Mouse (Mus musculus) forebrain, embryonic 12.5 days (tissue): ENCODE results near the gene Twf1. TPM values are rescaled to one million over a fixed set of nuclear protein-coding genes. Genes with fewer than 3 reads are reported as not detected.
A peak's percentile ranks its signal among the peaks of the same experiment; 100 is the strongest.

ENCODE experiments used
- ATAC-seq: fragments of 200-750 bp; cut with Nextera tagmentation; 2 replicates; pipeline ENCODE4 v1.8.0; 2017; ENCODE audit warnings: moderate TSS enrichment; ENCODE audit not compliant: low FRiP score
- H3K27ac ChIP-seq: fragments of 300-500 bp; sonication (generic); 2 replicates; pipeline ENCODE4 v1.5.1; 2016; ENCODE audit warnings: mild to moderate bottlenecking
- H3K27me3 ChIP-seq: fragments of 300-500 bp; sonication (generic); 2 replicates; pipeline ENCODE4 v1.6.1; 2016; ENCODE audit warnings: mild to moderate bottlenecking
- H3K36me3 ChIP-seq: fragments of 300-500 bp; sonication (generic); replicated peaks from 2 replicates; pipeline ENCODE4 v1.6.1; 2016; ENCODE audit warnings: mild to moderate bottlenecking
- H3K4me1 ChIP-seq: fragments of 300-500 bp; sonication (generic); 2 replicates; pipeline ENCODE4 v1.6.1; 2016
- H3K4me2 ChIP-seq: fragments of 300-500 bp; sonication (generic); 2 replicates; pipeline ENCODE4 v1.6.1; 2016; ENCODE audit warnings: mild to moderate bottlenecking, moderate library complexity
- H3K4me3 ChIP-seq: fragments of 300-500 bp; sonication (generic); replicated peaks from 2 replicates; pipeline ENCODE4 v1.5.1; 2016; ENCODE audit warnings: mild to moderate bottlenecking
- H3K9ac ChIP-seq: fragments of 300-500 bp; sonication (generic); 2 replicates; pipeline ENCODE4 v1.6.1; 2016; ENCODE audit warnings: mild to moderate bottlenecking
- H3K9me3 ChIP-seq: fragments of 300-500 bp; sonication (generic); 2 replicates; pipeline ENCODE4 v1.6.1; 2016
- WGBS: fragments of 180-500 bp; shearing (Covaris S2); methylation state at CpG from one replicate; pipeline ENCODE4 v1.1.7; 2016; 5-methylcytosine and 5-hydroxymethylcytosine counted together
- polyA plus RNA-seq: library from polyadenylated mRNA; unstranded; fragments of >200 nt; fragmentation: Nextera tagmentation; extraction: Ambion mirVana; gene quantifications from 2 replicates; pipeline ENCODE4 v1.2.1, GENCODE M21; 2016

Twf1 gene
- polyA plus RNA-seq, 1 experiment from 2014 or later: 101 TPM

DNA sequence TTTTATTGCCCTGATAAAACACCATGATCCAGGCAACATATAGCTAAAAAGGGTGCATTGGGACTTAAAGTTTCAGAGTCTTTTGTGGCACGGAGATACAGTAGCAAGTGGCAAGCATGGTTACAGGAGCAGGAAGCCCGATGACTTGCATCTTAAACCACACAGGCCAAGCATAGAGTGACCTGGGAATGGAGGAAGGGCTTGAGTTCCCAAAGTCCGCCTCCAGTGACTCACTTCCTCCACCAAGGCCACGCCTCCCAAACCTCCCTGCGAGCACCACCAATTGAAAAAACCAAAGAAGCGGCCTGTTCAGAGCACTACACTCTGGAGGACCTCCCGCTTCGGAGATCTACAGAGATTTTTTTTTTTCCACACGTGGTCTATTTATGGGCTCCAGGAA is 23.8 kb downstream of the Twf1 start:
- 90% methylated on average over 9 of the region's 9 CpGs for WGBS
- Histone ChIP-seq H3K27me3 (no peaks in the 10 kb centered on the region), H3K9me3 (no peaks in the 10 kb centered on the region), H3K9ac (no peak overlapping the region), H3K4me3 (no peak overlapping the region), H3K4me1 (no peaks in the 10 kb centered on the region), H3K27ac (no peak overlapping the region), H3K36me3 (no peaks in the 10 kb centered on the region), H3K4me2 (no peak overlapping the region)
- ATAC-seq: no peak

DNA sequence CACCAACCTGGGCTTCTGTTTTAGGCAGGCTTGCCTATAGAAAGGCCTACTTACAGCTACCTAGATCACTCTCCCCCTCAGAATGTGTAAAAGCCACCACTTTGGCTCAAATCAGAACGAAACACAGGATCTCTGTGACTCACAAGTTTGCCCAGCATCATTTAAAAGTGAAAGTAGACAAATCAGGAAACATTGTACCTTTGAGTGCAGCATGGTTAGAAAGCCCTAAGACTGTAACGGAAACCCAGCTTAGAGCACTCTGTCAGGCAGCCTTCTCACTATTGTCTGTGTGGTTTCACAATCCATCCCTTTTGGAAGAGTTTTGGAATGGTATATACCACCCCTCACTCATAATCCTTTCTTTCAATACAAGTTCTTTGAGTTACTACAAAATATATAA is 24.8 kb downstream of the Twf1 start:
- WGBS: 83% methylated on average over 2 of the region's 2 CpGs
- no peak for ATAC-seq
- H3K4me2 ChIP-seq: no peak overlapping the region
- H3K27me3 ChIP-seq: no peaks in the 10 kb centered on the region
- no peak overlapping the region for H3K9ac ChIP-seq
- no peaks in the 10 kb centered on the region for H3K4me1 ChIP-seq
- no peak overlapping the region for H3K4me3 ChIP-seq
- H3K36me3 ChIP-seq: no peaks in the 10 kb centered on the region
- no peak overlapping the region for H3K27ac ChIP-seq
- no peaks in the 10 kb centered on the region for H3K9me3 ChIP-seq

DNA sequence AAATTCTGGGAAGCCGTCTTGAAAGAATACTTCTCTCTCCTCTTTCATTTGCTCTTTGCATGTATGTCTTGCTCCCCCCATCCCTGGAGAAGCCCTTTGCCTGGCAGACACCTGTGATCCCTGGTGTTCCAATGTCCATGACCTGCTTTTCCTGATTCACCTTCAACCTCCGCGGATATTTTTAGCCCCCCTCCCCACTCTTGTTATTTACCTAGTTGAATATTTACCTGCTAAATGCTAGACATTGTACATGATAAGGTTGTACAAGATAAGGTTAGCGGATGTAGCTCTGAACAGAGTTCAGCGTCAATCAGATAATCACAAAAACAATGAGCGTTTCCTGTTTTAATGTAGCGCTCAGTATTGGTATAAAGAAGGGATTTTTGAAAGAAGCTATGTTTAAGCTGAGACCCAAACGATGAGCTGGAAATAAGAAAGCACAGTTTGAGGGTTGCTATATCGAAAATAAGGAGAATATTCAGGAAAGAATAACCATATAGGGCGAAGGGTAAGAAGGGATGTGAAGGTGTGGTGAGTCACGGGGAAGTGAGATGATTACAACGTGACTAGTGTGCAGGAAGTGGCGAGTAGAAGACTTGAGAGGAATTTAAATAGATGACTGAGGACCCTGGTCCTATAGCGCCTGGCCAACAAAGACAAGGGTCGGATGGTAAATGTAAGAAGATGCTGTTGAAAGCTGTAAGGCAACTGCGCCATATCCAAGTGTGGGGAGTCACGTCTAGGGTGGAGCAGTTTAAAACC is 30.6 kb downstream of the Twf1 start:
- Histone ChIP-seq H3K27ac (no peak overlapping the region), H3K9me3 (no peaks in the 10 kb centered on the region), H3K36me3 (no peaks in the 10 kb centered on the region), H3K4me3 (no peak overlapping the region), H3K4me2 (no peak overlapping the region), H3K9ac (no peak overlapping the region), H3K4me1 (no peaks in the 10 kb centered on the region), H3K27me3 (no peaks in the 10 kb centered on the region)
- 85% methylated on average over 17 of the region's 17 CpGs for WGBS
- ATAC-seq: no peak

DNA sequence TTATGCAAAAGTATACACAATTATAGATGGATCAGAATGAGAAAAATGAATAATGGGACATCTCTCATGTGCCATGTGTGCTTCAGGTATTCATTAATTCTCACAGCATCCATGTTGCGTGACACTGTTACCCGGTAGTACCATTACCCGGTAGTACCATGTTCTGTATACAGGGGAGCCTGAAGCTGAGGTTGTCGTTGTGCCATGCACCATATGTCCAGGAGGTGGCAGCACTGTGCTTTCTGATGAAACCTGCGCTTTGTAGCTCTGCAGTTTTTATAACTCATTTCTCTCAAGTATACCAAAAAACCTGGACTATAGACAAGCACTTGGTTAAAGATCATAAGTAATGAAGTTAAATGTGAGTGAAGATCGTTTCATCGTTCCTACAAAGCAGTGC is 32.2 kb downstream of the Twf1 start:
- no peak overlapping the region for H3K4me2 ChIP-seq
- 26% methylated on average over 7 of the region's 7 CpGs for WGBS
- no peaks in the 10 kb centered on the region for H3K27me3 ChIP-seq
- H3K9ac ChIP-seq: no peak overlapping the region
- H3K36me3 ChIP-seq: no peaks in the 10 kb centered on the region
- no peak overlapping the region for H3K4me3 ChIP-seq
- no peaks in the 10 kb centered on the region for H3K4me1 ChIP-seq
- ATAC-seq: peak; percentile 68
- H3K27ac ChIP-seq: no peak overlapping the region
- no peaks in the 10 kb centered on the region for H3K9me3 ChIP-seq

DNA sequence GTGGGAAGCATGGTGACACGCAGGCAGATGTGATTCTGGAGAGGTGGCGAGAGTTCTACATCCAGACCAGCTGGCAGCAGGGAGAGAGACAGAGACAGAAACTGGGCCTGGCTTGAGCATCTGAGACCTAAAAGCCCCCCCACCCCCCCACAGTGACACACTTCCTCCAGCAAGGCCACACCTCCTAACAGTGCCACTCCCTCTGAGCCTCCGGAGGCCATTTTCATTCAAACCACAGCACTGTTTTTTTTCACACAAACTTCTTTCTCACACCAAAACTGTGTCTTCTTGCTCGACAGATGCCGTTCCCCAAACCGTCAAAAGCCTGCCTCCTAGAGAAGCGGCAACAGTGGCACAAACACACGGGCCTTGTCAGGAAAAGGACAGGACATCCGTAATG is 36.2 kb downstream of the Twf1 start:
- no peak overlapping the region for H3K4me3 ChIP-seq
- 91% methylated on average over 9 of the region's 9 CpGs for WGBS

DNA sequence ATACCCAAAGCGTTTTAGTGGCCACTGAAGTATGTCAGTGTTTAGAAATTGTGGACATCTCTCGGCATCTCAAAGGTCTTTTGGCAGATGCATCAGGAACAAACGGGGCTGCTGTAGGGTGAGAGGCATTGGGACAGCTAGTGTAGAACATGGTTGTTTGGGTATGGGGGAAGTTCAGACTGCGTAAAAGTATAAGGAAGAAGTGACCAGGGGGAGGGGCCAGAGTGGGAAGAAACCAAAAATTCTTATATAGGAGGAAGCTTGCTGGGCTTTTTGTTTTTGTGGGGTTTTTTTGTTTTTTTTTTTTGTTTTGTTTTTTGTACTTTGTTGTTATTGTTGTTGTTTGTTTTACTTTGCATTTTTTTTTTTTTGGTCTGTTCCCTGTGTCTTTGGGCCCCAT is 44.8 kb downstream of the Twf1 start:
- 85% methylated on average over 4 of the region's 4 CpGs for WGBS
- Histone ChIP-seq H3K27me3 (no peaks in the 10 kb centered on the region), H3K9ac (no peak overlapping the region), H3K36me3 (no peaks in the 10 kb centered on the region), H3K4me3 (no peak overlapping the region), H3K4me2 (no peak overlapping the region), H3K27ac (no peak overlapping the region), H3K4me1 (peaks cover 5% of the 10 kb centered on the region; the same call in 1 of the 2 replicates), H3K9me3 (no peaks in the 10 kb centered on the region)
- no peak for ATAC-seq

More for the DNA sequence above, 36.2 kb downstream of the Twf1 start:
- Histone ChIP-seq H3K9me3 (no peaks in the 10 kb centered on the region), H3K36me3 (no peaks in the 10 kb centered on the region), H3K27ac (no peak overlapping the region), H3K4me2 (no peak overlapping the region), H3K27me3 (no peaks in the 10 kb centered on the region), H3K4me1 (no peaks in the 10 kb centered on the region), H3K9ac (no peak overlapping the region)
- no peak for ATAC-seq

DNA sequence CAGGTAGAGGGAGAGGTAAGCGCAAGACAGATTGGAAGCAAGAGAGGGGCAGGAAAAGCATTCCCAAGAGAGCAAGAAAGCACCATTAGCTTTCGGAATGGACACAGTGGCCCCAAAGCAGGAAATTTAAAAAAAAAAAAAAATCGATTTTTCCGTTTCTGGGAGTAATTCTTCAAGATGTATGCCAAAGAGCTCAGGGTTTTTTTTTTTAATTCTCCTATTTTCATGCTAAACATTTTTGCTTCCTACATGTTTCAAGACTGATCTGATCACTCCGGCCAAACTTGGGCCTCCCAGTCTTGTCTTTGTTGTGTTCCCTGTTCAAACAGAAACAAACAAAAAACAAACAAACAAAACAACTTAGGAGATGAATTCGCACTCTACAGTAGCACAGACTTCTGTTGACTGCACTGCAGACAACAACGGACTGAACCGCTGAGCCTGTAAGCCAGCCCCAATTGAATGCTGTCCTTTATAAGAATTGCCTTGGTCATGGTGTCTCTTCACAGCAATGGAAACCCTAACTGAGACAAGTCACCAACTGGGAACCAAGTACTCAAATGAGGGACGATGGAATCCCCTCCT is 45.5 kb downstream of the Twf1 start:
- Histone ChIP-seq H3K36me3 (no peaks in the 10 kb centered on the region), H3K9ac (peak overlapping the region; percentile 60), H3K4me3 (peak overlapping the region; percentile 56), H3K4me2 (peak overlapping the region; percentile 67), H3K4me1 (peaks cover 5% of the 10 kb centered on the region; the same call in 1 of the 2 replicates), H3K27me3 (no peaks in the 10 kb centered on the region), H3K27ac (no peak overlapping the region), H3K9me3 (no peaks in the 10 kb centered on the region)
- WGBS: 39% methylated on average over 9 of the region's 9 CpGs
- ATAC-seq: no peak

DNA sequence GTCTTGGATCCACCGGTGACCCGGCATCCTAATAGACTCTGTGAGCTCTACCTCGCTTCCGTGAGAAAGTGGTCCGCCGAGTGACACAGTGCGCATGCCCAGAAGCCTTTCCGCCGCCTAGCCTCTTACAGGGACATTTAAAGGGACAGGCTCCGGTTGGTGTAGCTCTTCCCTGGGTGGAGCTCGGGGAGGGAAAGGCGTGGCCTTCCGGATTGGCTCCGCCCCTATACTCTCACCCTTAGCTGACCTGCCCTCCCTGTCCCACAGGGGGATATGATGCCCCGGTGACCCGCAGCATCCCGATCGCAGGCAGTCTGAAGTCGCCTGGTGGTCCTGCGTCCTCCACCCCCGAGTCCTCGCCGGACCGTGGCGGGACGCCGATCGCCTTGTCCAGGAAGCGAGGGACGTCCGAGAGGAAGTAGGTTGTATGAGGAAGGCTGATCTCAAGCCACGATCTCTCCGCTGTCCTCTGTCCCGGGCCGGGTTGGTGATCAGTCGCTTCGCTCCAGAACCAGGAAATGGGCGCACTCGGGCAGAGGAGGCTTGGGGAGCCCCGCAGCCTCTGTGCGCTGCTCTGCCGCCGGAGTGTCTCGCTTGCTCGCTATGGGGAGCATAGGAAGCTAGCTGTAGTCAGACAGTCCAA is 46.2 kb downstream of the Twf1 start, which contains the start of the genes Pus7l and Irak4:
Pus7l (minus strand) TSS at position 139 of the 643 bp plus-strand sequence.
Irak4 (plus strand) TSS at position 235 of the 643 bp plus-strand sequence.
- ATAC-seq: peak; percentile 98
- Histone ChIP-seq H3K4me2 (peak within 1 kb of the TSS; percentile 67), H3K27ac (no peak within 1 kb of the TSS), H3K27me3 (no peaks in the 10 kb centered on the region), H3K9ac (peak within 1 kb of the TSS; percentile 60), H3K4me3 (peak within 1 kb of the TSS; percentile 56), H3K9me3 (no peaks in the 10 kb centered on the region), H3K4me1 (peaks cover 5% of the 10 kb centered on the region; the same call in 1 of the 2 replicates), H3K36me3 (no peaks in the 10 kb centered on the region)
- 0% methylated on average over 45 of the region's 45 CpGs for WGBS

DNA sequence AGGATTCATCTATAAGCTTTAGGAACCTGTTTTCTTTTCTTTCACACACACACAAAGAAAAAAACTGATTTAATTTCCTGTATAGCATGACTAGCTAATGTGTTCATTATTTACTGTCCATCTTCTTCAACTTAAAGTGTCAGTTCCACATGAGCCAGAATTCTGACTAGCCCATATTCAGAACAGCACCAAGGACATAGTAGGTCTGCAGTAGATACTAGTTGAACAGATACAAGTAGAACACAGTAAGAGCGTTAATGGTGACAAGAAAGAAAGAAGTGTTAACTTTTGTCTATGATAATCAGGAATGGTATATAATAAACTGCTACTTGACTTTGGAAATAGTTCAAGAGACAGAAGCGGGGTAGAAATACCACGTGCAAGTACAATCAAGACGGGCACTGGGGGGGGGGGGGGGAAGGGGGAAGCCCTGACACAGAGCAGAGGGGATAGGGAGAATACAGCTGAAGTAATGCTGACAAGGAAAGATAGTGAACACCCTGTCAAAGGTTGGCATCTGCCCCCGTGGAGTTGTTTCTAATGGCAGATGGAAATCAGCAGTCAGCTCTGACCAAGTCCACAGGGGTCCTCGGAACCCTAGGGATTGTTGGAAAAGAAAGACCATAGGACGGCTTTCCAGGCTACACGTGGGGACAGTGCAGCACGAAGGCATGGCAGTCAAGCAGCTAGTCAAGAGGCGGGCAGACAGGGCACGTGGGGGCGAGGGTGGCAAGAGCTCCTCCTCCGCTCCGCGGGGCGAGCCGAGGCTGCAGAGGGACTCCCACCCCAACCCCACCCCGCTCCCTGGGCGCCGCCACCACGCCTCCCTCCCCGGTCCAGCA is 46.9 kb downstream of the Twf1 start:
- H3K4me1 ChIP-seq: peaks cover 5% of the 10 kb centered on the region; the same call in 1 of the 2 replicates
- no peaks in the 10 kb centered on the region for H3K36me3 ChIP-seq
- peak overlapping the region; percentile 56 for H3K4me3 ChIP-seq
- peak; percentile 89 for ATAC-seq
- H3K27me3 ChIP-seq: no peaks in the 10 kb centered on the region
- no peak overlapping the region for H3K27ac ChIP-seq
- 12% methylated on average over 21 of the region's 22 CpGs for WGBS
- peak overlapping the region; percentile 67 for H3K4me2 ChIP-seq
- H3K9ac ChIP-seq: peak overlapping the region; percentile 60
- H3K9me3 ChIP-seq: no peaks in the 10 kb centered on the region

DNA sequence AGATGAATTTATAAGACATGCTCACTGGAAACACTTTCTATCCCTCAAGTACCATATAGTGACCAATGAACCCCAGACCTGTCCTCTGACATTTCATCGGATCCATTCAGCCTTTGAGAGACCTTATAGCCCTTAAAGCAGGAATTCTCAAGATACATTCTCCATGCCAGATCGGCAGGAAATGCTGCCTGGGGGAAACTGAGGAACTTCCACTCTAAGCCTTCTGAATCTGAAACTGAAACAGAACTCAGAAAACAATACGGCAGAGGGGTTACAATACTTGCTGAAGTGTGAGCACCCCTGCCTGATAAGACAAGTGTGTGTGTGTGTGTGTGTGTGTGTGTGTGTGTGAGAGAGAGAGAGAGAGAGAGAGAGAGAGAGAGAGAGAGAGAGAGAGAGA is 50.4 kb downstream of the Twf1 start:
- Histone ChIP-seq H3K27ac (no peak overlapping the region), H3K4me2 (no peak overlapping the region), H3K9me3 (no peaks in the 10 kb centered on the region), H3K36me3 (no peaks in the 10 kb centered on the region), H3K4me1 (peaks cover 5% of the 10 kb centered on the region; the same call in 1 of the 2 replicates), H3K9ac (no peak overlapping the region), H3K27me3 (no peaks in the 10 kb centered on the region), H3K4me3 (no peak overlapping the region)
- ATAC-seq: no peak
- WGBS: 91% methylated on average over 3 of the region's 3 CpGs

DNA sequence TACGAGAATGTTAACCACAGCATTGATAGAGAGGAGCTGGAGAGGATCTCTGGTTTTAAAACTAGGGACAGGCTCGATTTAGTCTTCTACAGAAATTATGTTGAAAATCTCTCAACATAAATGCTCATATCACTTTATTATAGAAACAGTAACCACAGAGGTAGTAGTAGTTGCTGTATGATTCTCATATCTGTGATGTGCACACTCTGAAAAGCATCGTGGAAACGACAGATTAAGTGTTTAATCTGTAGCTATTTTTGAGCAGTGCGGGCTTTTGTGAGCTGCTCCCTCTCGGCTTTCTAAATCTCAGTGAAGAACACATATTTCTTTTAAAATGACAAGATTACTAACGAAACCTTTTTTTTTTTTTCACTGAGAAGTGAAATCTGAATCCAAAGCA is 54.2 kb downstream of the Twf1 start:
- Histone ChIP-seq H3K9ac (no peak overlapping the region), H3K36me3 (0 out of 2 replicates have a peak, but pooled peaks cover 7% of the 10 kb centered on the region), H3K27ac (no peak overlapping the region), H3K4me3 (no peak overlapping the region), H3K27me3 (no peaks in the 10 kb centered on the region), H3K4me2 (no peak overlapping the region), H3K4me1 (no peaks in the 10 kb centered on the region), H3K9me3 (no peaks in the 10 kb centered on the region)
- ATAC-seq: no peak
- WGBS: 95% methylated on average over 7 of the region's 7 CpGs

DNA sequence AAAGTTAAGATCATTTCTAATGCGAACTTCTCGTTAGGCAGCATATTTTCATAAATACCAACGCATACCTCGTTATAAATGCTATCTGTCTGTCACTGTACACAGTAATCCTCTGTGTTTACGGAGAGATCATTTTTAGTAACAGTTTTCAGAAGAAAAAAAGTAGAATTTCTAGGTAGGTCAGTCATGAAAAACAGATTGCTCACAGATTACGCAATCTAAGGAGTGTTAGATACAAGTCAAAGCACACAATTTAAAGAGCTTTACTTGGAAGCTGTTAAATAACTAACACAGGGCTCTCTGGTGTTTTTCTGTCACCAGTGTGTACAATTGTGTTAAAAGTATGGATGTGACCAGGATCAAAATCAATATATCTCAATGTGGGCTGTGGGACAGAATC is 56.7 kb downstream of the Twf1 start:
- Histone ChIP-seq H3K27ac (no peak overlapping the region), H3K36me3 (0 out of 2 replicates have a peak, but pooled peaks cover 7% of the 10 kb centered on the region), H3K4me3 (no peak overlapping the region), H3K4me2 (no peak overlapping the region), H3K27me3 (no peaks in the 10 kb centered on the region), H3K4me1 (no peaks in the 10 kb centered on the region), H3K9ac (no peak overlapping the region), H3K9me3 (no peaks in the 10 kb centered on the region)
- WGBS: 87% methylated on average over 6 of the region's 6 CpGs
- no peak for ATAC-seq
